Mouse (Mus musculus) ovary, postnatal 36 days (tissue): ENCODE measurements at regions not wholly inside any gene's neighbourhood (a gene's known extent, or its start where the extent isn't known, plus 50 kb on each side); places are given as distances from the start of the nearest gene placed in this dataset.
"Not testable (repeated sequence)": the region's sequence is repeated elsewhere in the genome, so short reads cannot be mapped to it uniquely, and the experiment has no call there.

Source experiments
- DNase-seq: peaks from one replicate; pipeline ENCODE4 v3.0.0; 2022; ENCODE audit warnings: low spot score, mixed read lengths

GRCm38 (mm10) chr9:83728428-83728827, 77.6 kb downstream of the Elovl4 start:
- no peak for DNase-seq

GRCm38 (mm10) chr9:83727462-83728189, 78.5 kb downstream of the Elovl4 start:
- peak; percentile 66 for DNase-seq

GRCm38 (mm10) chr9:83726979-83727378, 79.1 kb downstream of the Elovl4 start:
- no peak for DNase-seq

GRCm38 (mm10) chr9:83726105-83726504, 80.0 kb downstream of the Elovl4 start:
- peak; percentile 31 for DNase-seq

GRCm38 (mm10) chr9:83725545-83725944, 80.5 kb downstream of the Elovl4 start:
- no peak for DNase-seq

- DNase-seq: no peak
Observed at GRCm38 (mm10) chr9:83720982-83721381, 85.1 kb downstream of the Elovl4 start.

GRCm38 (mm10) chr9:83719811-83720210, 86.3 kb downstream of the Elovl4 start:
- DNase-seq: peak; percentile 44

GRCm38 (mm10) chr9:83718084-83718483, 88.0 kb downstream of the Elovl4 start:
- not testable (repeated sequence) for DNase-seq

GRCm38 (mm10) chr9:83716101-83716763, 89.8 kb downstream of the Elovl4 start:
- no peak for DNase-seq

- DNase-seq: no peak
Observed at GRCm38 (mm10) chr9:83707361-83707760, 98.7 kb downstream of the Elovl4 start.

- no peak for DNase-seq
Observed at GRCm38 (mm10) chr9:83706071-83706470, 100.0 kb downstream of the Elovl4 start.

GRCm38 (mm10) chr9:83704186-83704585, 101.9 kb downstream of the Elovl4 start:
- DNase-seq: no peak

- no peak for DNase-seq
Observed at GRCm38 (mm10) chr9:83700916-83701315, 105.2 kb downstream of the Elovl4 start.

GRCm38 (mm10) chr9:83700056-83700455, 106.0 kb downstream of the Elovl4 start:
- no peak for DNase-seq

GRCm38 (mm10) chr9:83691332-83692198, 114.5 kb downstream of the Elovl4 start:
- peak; percentile 66 for DNase-seq
